In genomic region chr8:109062376-109062775, GRCm38 (mm10) we compare ENCODE assay signal across 16 mouse cellular contexts.
"Had no signal": no experiment of that assay in that cellular context is flagged by ENCODE, and none has a peak within 500 bp of the region (broad histone marks: within the 10 kb centered on the region; RNA-seq: fewer than 3 reads in every experiment).

No protein-coding gene starts in this region.

- H3K4me3 ChIP-seq: neural tube, embryonic 13.5 days; neural tube, embryonic 15.5 days; stomach, embryonic 15.5 days had no signal

- H3K9me3 ChIP-seq: neural tube, embryonic 15.5 days; stomach, embryonic 15.5 days had no signal

- H3K27ac ChIP-seq: neural tube, embryonic 13.5 days; neural tube, embryonic 15.5 days; stomach, embryonic 15.5 days; stomach, postnatal 0 days had no signal

- H3K27me3 ChIP-seq: neural tube, embryonic 13.5 days; neural tube, embryonic 15.5 days; stomach, embryonic 15.5 days had no signal

- H3K36me3 ChIP-seq: neural tube, embryonic 13.5 days; neural tube, embryonic 15.5 days; stomach, embryonic 15.5 days had no signal

- DNase-seq: retina, postnatal 1 day; right cerebral cortex, adult 18-20 months; right cerebral cortex, postnatal 14 days; right cerebral cortex, postnatal 25 days; right cerebral cortex, postnatal 4 days; spleen, adult 18-20 months; thymus, adult 18-20 months; thymus, adult 2 months; thymus, postnatal 14 days; thymus, postnatal 25 days; thymus, postnatal 36 days; thymus, postnatal 4 days had no signal

- H3K9ac ChIP-seq: neural tube, embryonic 13.5 days; neural tube, embryonic 15.5 days; stomach, embryonic 15.5 days had no signal

- H3K4me1 ChIP-seq: neural tube, embryonic 15.5 days; stomach, embryonic 15.5 days had no signal

- H3K4me2 ChIP-seq: neural tube, embryonic 13.5 days; neural tube, embryonic 15.5 days; stomach, embryonic 15.5 days had no signal
